Mouse (Mus musculus) frontal cortex, adult 2 months (tissue): ENCODE data around the gene Cdh8. TPM values are rescaled to one million over a fixed set of nuclear protein-coding genes. Genes with fewer than 3 reads are reported as not detected.
"Not testable (repeated sequence)": the region's sequence is repeated elsewhere in the genome, so short reads cannot be mapped to it uniquely, and the experiment has no call there.

Experiments used
- DNase-seq, 2 experiments: peaks; one replicate each; pipeline ENCODE4 v3.0.0; 2022; ENCODE audit warnings: low spot score in 1 of 2; ENCODE audit errors: extremely low spot score in 1 of 2
- polyA plus RNA-seq: library from polyadenylated mRNA; depleted of rRNA; stranded (reverse); fragments of >200 nt; gene quantifications from 2 replicates; pipeline ENCODE4 v1.2.3, GENCODE M21; 2012

Gene Cdh8
- polyA plus RNA-seq, 1 experiment = 13.2 TPM

- DNase-seq = no peak
Measured at GRCm38 (mm10) chr8:99290201-99290600, 126.1 kb downstream of the Cdh8 start.

DNA sequence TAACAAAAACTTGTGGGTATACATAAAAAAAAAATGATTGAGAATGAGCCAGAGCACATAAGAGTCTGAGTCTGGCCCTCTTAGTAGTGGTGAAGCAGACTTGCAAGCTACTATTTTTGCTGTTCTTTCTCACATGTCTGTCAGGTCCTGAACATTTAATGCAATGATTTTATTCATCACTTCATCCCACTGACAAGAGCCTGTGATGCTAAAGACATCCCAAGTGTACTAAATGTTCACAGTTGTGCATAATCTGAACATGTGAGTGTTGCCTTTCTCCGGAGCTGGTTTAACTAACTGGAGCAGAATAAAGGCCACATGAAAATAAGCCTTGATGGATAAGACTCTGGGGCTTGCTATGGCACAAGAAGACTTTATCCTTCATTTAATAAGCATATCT is 131.2 kb downstream of the Cdh8 start:
- peak in 1 of 2 experiments; percentile 24 for DNase-seq

GRCm38 (mm10) chr8:99280375-99280774 is 135.9 kb downstream of the Cdh8 start:
- no peak for DNase-seq

DNA sequence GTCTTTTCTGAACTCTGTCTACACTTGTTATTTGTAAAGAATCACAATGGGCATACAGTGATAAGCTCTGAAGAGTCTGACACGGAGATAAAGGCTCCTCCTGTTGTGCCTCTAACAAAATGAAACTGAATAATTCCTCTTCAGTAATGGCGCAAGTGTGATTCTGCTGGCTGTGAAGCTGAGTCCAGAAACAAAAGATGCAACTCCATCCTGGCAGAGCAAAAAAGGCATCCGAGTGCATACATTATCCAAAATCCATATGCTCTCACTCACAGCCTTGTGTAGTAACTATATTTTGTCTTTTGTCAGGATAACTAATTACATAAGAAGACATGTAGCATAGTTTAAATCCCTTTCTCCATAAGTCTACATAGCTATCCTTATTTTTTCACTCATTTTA is 149.1 kb downstream of the Cdh8 start:
- DNase-seq = peak in 1 of 2 experiments; percentile 30

GRCm38 (mm10) chr8:99234372-99234771 is 181.9 kb downstream of the Cdh8 start:
- peak in 1 of 2 experiments; percentile 42 for DNase-seq

GRCm38 (mm10) chr8:99223697-99224096 is 192.6 kb downstream of the Cdh8 start:
- DNase-seq = peak; percentile 29 to 61

DNA sequence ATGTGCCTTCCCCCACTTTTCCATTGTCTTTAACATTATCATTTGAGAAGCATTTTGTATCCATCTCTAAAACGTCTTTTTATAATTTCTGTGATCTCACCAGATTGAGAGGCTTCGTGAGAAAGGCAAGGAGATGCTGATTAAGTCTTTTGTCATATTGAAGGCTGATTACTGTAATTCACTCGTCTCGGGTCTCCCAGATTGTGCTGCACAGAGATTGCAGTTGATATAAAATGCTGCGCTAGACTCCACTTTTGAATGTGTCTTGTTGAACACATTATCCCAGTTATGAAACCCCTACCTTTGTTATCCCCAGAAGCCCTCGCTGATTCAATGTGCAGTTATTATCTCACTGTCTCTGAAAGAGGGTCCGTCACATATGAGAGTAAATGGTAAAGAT is 211.1 kb downstream of the Cdh8 start:
- DNase-seq = no peak

DNA sequence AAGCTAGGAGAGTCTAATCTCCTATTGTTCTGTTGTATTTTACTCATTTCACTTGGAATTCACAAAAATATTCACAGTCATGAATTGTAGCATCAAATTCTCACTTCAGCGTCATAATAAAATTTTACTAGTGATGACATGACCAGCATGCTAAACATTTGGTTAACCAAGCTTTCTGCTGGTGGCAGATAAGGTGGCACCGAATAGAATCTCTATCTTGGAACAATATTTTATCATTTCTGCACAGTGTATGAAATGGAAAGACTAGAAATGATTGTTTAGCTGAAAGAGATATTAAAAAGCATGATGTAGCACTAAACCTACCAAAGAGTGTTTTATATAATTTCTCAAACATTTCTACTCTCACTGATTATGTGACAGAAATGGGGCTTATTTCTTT is 225.6 kb downstream of the Cdh8 start:
- DNase-seq = no peak

- DNase-seq = no peak
Measured at GRCm38 (mm10) chr8:99186879-99187278, 229.4 kb downstream of the Cdh8 start.

- peak; percentile 7 to 36 for DNase-seq
Measured at GRCm38 (mm10) chr8:99184186-99184585, 232.1 kb downstream of the Cdh8 start.

DNA sequence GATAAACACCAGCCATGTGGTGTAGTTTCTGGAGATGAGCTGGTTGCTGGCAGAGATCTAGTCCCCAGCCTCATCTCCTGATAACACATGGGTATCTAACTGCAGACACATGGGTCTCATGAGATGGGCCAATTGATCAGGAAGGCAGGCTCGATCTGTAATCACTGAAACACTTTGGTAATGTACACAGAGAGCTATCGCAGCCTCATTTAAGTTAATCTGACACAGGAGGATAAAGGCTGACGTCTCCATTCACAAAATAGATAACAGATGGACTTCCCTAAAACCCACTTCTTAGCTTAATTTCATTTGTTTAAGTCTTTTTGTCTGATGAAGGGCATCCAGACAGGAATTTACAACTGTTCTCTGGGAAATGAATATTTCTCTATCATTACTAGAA is 249.3 kb downstream of the Cdh8 start:
- no peak for DNase-seq

GRCm38 (mm10) chr8:99161633-99162032 is 254.6 kb downstream of the Cdh8 start:
- DNase-seq = no peak

DNA sequence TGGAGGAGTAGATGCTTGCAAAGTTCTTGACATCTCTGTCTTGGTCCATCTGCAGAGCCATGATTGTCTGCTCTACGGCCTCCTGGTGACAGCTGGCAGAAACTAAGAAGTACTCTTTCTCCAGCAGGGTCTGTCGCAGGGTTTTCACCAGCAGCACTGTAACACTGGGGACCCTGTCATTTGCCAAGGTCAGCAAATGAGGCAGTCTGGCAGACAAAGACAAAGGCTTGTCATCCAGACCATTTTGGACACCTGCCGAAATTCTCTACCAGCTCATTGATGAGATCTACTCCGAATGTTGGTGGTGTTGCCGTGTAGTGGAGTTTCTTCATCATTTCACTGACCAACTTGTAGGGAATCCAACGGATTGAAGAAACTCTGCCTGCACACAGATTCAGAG is 270.8 kb downstream of the Cdh8 start:
- DNase-seq = no peak

DNA sequence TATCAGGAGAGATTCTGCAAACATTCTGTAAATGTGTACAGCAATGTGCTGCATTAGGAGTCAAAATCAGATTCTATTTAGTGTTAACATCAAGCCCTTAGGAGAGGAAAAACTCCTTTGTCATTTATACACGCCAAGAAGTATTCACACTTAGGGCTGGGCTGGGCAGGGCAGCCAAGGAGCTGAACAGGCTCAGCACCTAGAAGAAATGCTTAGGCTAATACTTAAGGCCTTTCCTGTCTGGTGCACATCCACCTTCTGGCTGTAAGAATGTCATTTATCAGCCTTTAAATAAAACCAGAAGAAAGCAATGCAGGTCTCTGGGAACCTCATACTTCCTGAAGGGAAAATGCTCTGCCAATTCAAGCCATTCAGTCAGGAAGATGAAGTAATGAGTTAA is 271.5 kb downstream of the Cdh8 start:
- DNase-seq = not testable (repeated sequence)

DNA sequence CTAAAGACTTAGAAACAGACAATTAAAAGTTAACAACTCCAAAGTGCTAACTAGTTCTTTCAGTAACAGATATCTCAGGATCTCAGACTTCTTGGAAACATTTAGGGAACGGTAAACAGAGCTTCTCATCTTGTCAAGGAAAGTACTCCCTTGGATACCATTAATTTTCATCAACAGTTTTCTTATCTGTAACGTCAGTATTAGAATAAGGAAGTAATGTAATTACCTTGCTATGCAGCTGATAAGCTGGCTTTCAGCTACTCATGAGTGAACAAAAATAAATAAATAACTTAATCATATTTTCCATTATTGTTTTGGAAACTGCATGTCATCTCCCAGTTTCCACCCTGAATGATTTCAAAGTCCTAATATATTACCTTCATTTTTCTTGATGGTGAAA is 317.8 kb downstream of the Cdh8 start:
- no peak for DNase-seq

GRCm38 (mm10) chr8:99051344-99051743 is 364.9 kb downstream of the Cdh8 start:
- DNase-seq = no peak

DNA sequence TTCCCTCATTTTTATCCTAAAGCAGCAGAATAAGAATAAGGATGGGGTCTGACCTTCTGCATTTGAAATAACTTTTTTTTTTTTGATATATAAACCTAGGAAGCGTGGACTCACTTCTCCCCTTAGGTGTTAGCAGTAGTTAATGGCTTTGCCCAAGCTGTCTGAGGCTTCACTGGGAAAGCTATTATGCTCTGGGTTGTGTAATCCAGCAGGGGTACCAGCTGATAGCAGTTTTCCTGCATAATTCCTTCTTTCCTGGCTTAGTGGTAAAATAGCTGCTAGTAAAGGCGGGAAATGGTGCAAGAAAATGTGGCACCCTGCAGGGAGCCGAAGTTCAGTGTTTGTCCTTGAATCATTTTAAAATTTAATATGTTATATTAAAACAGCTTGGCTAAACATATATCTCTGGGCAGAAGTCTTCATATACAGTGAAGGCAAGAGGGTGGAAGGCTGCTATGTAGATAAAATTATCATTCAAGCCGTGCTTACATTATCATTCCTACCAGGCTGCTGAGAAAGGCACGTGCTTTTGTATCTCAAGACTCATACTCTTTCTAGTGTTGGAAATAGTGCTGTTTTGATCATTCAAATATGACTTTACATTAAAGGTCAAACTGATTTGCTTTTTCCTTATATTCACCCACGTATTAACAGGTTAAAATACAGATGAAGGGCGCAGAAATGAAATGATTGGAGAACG is 367.5 kb downstream of the Cdh8 start:
- DNase-seq = no peak

DNA sequence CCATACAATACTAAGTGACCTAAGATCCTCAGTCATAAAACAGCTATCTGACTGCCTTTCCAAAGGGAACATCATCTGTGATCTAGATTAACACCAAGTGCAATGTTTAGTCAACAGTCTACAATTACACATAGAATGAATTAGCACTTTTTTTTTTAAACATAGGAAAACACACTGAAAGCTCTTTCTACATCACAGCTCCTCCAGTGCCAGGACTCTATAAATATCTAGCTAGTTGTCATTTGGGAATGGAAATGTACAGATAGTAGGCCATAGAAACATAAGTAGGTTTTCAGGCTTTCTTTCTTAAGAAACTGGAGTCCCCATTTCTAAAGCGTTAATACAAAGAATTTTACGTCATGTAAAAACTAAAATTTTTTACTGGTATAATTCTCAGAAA is 375.8 kb downstream of the Cdh8 start:
- DNase-seq = peak; percentile 3 to 35

- no peak for DNase-seq
Measured at GRCm38 (mm10) chr8:99031060-99031459, 385.2 kb downstream of the Cdh8 start.
